8 mouse cellular contexts compared by ENCODE assay signal in genomic region chr3:69599166-69599500, GRCm38 (mm10). TPM values are rescaled to one million over a fixed set of nuclear protein-coding genes. Genes with fewer than 3 reads are reported as not detected.
DNase-seq lines count a peak whose midpoint lies in the region; ATAC-seq lines count a peak whose summit lies in the region.

No protein-coding gene starts in this region.

- peak overlapping the region; percentile 72 for H3K4me3 ChIP-seq in kidney, embryonic 16.5 days (ENCODE audit: low read length)
- H3K4me3 ChIP-seq in brown adipose tissue, adult 24 weeks (ENCODE audit: insufficient read depth, low read depth, low read length) = peak overlapping the region; percentile 82
- H3K4me3 ChIP-seq in hindbrain, embryonic 10.5 days = peak overlapping the region; percentile 77

- H3K27ac ChIP-seq in kidney, embryonic 16.5 days (ENCODE audit: low read length) = no peak overlapping the region
- peak overlapping the region; percentile 65 for H3K27ac ChIP-seq in brown adipose tissue, adult 24 weeks (replicated peaks; ENCODE audit: low read depth, low read length)
- peak overlapping the region; percentile 90 for H3K27ac ChIP-seq in hindbrain, embryonic 10.5 days

- peak overlapping the region; percentile 85; the same call in 1 of the 2 replicates for H3K9ac ChIP-seq in kidney, embryonic 16.5 days (replicated peaks; ENCODE audit: low read length)

- DNase-seq in kidney, adult 18-20 months = no peak
- DNase-seq in hindbrain, embryonic 10.5 days (ENCODE audit: low spot score) = no peak
- DNase-seq in lung, postnatal 36 days = peak; percentile 9
- DNase-seq in embryo, embryonic 9.5 days (ENCODE audit: extremely low spot score) = no peak
- DNase-seq in adrenal gland, postnatal 4 days (ENCODE audit: low spot score in 2 of 2) = no peak
- no peak for DNase-seq in embryo, embryonic 10.5 days (ENCODE audit: low spot score)

- ATAC-seq in kidney, embryonic 16.5 days (ENCODE audit: low FRiP score, low TSS enrichment) = peak; percentile 49; the same call in 1 of the 2 replicates

- H3K4me1 ChIP-seq in kidney, embryonic 16.5 days (ENCODE audit: insufficient read depth, low read length) = peaks cover 4% of the 10 kb centered on the region; the same call in 1 of the 2 replicates
- H3K4me1 ChIP-seq in brown adipose tissue, adult 24 weeks (ENCODE audit: control insufficient read depth, insufficient read depth, insufficient read length, low read length) = peaks cover 7% of the 10 kb centered on the region
- peaks cover 29% of the 10 kb centered on the region for H3K4me1 ChIP-seq in hindbrain, embryonic 10.5 days (replicated peaks)

- H3K4me2 ChIP-seq in kidney, embryonic 16.5 days (replicated peaks; ENCODE audit: low read depth, low read length) = peak overlapping the region; percentile 88

- 13% methylated on average over 5 of the region's 5 CpGs for WGBS in kidney, embryonic 16.5 days
- 11% methylated on average over 5 of the region's 5 CpGs for WGBS in hindbrain, embryonic 10.5 days

- no peaks in the 10 kb centered on the region for H3K27me3 ChIP-seq in kidney, embryonic 16.5 days (ENCODE audit: insufficient read depth, low read length)
- H3K27me3 ChIP-seq in hindbrain, embryonic 10.5 days (ENCODE audit: insufficient read depth, poor library complexity, severe bottlenecking) = peaks cover 13% of the 10 kb centered on the region; the same call in 1 of the 2 replicates

- no peaks in the 10 kb centered on the region for H3K36me3 ChIP-seq in kidney, embryonic 16.5 days (ENCODE audit: insufficient read depth, low read length)
- no peaks in the 10 kb centered on the region for H3K36me3 ChIP-seq in hindbrain, embryonic 10.5 days

- no peaks in the 10 kb centered on the region for H3K9me3 ChIP-seq in kidney, embryonic 16.5 days (ENCODE audit: low read length)
- no peaks in the 10 kb centered on the region for H3K9me3 ChIP-seq in hindbrain, embryonic 10.5 days

RNA-seq across cellular contexts. Expression of gene B3galnt1, which starts 0.4 kb away (rescaled TPM):
- polyA plus RNA-seq in kidney, embryonic 16.5 days (2015; fragmentation: Nextera tagmentation; extraction: Ambion mirVana) = 35.2 and 38.9 TPM in 2 replicates
- 6.9 and 8.8 TPM in 2 replicates for polyA plus RNA-seq in brown adipose tissue, adult 24 weeks (2012; ENCODE audit: insufficient read depth, insufficient read length, missing spikeins)
- polyA plus RNA-seq in hindbrain, embryonic 10.5 days (2016; fragmentation: Nextera tagmentation; extraction: Ambion mirVana) = 33.0 and 33.8 TPM in 2 replicates
- total RNA-seq in adrenal gland, postnatal 4 days (2021) = 10 to 100 TPM; 25.9 to 28.9 TPM
